Mouse (Mus musculus) kidney, postnatal 0 days (tissue): ENCODE results near the gene P2rx1. TPM values are rescaled to one million over a fixed set of nuclear protein-coding genes. Genes with fewer than 3 reads are reported as not detected.

ENCODE experiments used
- ATAC-seq: fragments of 200-750 bp; cut with Nextera tagmentation; replicated peaks from 2 replicates; pipeline ENCODE4 v1.8.0; 2017; ENCODE audit warnings: low read depth, moderate number of reproducible peaks, moderate TSS enrichment, moderate library complexity; ENCODE audit not compliant: low FRiP score
- DNase-seq: peaks from one replicate; pipeline ENCODE4 v3.0.0-alpha.2; 2016; ENCODE audit warnings: low spot score
- H3K27ac ChIP-seq: fragments of 300-500 bp; sonication (generic); 2 replicates; pipeline ENCODE4 v1.5.1; 2014; ENCODE audit warnings: mild to moderate bottlenecking
- H3K27me3 ChIP-seq: fragments of 300-500 bp; sonication (generic); 2 replicates; pipeline ENCODE4 v1.6.1; 2014; ENCODE audit warnings: low read length, mixed read lengths; ENCODE audit not compliant: insufficient read depth
- H3K36me3 ChIP-seq: fragments of 300-500 bp; sonication (generic); 2 replicates; pipeline ENCODE4 v1.6.1; 2014; ENCODE audit warnings: low read length, mixed read lengths; ENCODE audit not compliant: insufficient read depth
- H3K4me1 ChIP-seq: fragments of 300-500 bp; sonication (generic); replicated peaks from 2 replicates; pipeline ENCODE4 v1.6.1; 2014; ENCODE audit warnings: antibody characterized with exemption, low read length, mixed read lengths; ENCODE audit not compliant: insufficient read depth
- H3K4me2 ChIP-seq: fragments of 300-500 bp; sonication (generic); 2 replicates; pipeline ENCODE4 v1.6.1; 2014; ENCODE audit warnings: mild to moderate bottlenecking, low read length, moderate library complexity, mixed read lengths
- H3K4me3 ChIP-seq: fragments of 300-500 bp; sonication (generic); replicated peaks from 2 replicates; pipeline ENCODE4 v1.5.1; 2014; ENCODE audit warnings: low read depth, low read length
- H3K9ac ChIP-seq: fragments of 300-500 bp; sonication (generic); 2 replicates; pipeline ENCODE4 v1.6.1; 2014; ENCODE audit warnings: low read depth, low read length
- H3K9me3 ChIP-seq: fragments of 300-500 bp; sonication (generic); replicated peaks from 2 replicates; pipeline ENCODE4 v1.6.1; 2016; ENCODE audit warnings: low read length, inconsistent platforms, mixed read lengths
- CTCF ChIP-seq: IDR thresholded peaks from 2 replicates; pipeline ENCODE4 v1.5.1; 2016; ENCODE audit warnings: antibody characterized with exemption, low read depth, mild to moderate bottlenecking, moderate library complexity
- WGBS: fragments of 180-500 bp; shearing (Covaris S2); extraction: QIAGEN DNeasy Blood & Tissue Kit; methylation state at CpG from one replicate; pipeline ENCODE4 v1.1.7; 2014; 5-methylcytosine and 5-hydroxymethylcytosine counted together
- polyA plus RNA-seq: library from polyadenylated mRNA; unstranded; fragments of >200 nt; fragmentation: Nextera tagmentation; extraction: Ambion mirVana; gene quantifications from 2 replicates; pipeline ENCODE4 v1.2.1, GENCODE M21; 2015

P2rx1 gene
- polyA plus RNA-seq, 1 experiment from 2014 or later = 2.4 TPM

DNA sequence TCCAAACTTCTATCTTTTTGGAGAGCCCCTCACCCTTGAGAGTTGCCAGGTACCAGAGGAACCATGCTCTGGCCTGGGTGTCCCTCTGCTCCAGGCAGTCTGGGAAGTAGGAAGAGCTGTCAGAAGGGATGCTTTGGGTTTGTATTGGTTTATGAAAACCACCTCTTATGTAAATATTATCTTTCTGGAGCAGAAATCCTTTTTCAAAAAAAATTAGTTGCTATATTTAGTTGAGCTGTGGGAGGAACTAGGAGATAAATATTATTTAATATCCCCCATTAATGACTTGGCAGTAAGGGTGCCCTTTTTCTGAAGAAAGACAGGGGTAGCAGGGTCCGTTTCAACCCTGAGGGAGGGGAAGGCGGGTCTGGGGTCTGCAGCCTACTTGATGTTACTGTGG is 36.5 kb upstream of the P2rx1 start:
- no peak overlapping the region for H3K27ac ChIP-seq

DNA sequence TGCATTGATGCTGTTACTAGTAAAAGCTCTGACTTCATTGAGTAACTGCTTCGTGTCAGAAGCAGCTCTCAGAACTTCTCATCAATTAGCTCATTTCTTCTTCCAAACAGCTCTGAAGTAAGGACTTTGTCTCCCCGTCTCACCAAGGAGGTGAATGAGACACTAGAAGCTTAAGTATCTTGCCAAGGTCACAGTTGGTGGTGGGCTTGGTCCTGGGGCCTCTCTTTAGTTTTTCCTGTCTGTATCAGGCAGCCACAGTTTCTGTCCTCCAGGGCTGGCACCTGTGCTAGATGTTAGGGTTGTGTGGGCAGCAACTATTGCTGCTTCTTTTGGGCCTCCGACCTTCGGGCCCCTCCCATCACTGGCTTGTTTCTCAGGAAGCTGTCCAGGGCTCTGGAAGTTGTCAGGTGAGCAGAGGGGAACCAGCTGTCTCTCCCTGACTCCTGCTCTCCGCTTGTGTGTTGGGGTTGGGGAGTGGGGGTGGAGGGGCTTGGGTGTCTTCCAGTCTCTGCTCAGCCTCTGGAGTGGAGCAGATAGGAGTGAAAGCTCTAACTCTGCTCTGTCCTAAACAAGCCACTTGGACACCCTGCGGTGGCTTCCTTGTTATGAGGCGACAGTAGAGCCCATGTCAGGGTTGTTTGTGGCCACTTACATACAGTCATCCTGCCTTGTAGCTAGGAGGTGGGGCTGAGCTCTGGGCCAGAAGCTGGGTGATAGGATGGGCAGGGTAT is 35.7 kb upstream of the P2rx1 start:
- Histone ChIP-seq H3K4me2 (no peak overlapping the region), H3K36me3 (no peaks in the 10 kb centered on the region), H3K27me3 (peaks cover 5% of the 10 kb centered on the region), H3K4me3 (no peak overlapping the region), H3K9ac (no peak overlapping the region), H3K4me1 (0 out of 2 replicates have a peak, but pooled peaks cover 14% of the 10 kb centered on the region), H3K27ac (no peak overlapping the region), H3K9me3 (no peaks in the 10 kb centered on the region)
- no peak for TF ChIP-seq CTCF
- WGBS = 36% methylated on average over 7 of the region's 7 CpGs
- ATAC-seq (no peak), DNase-seq (no peak)

More for the DNA sequence above, 36.5 kb upstream of the P2rx1 start:
- H3K9ac ChIP-seq = no peak overlapping the region
- TF ChIP-seq CTCF = no peak
- H3K4me1 ChIP-seq = 0 out of 2 replicates have a peak, but pooled peaks cover 14% of the 10 kb centered on the region
- H3K4me2 ChIP-seq = no peak overlapping the region
- ATAC-seq (no peak), DNase-seq (no peak)
- no peaks in the 10 kb centered on the region for H3K9me3 ChIP-seq
- 83% methylated on average over 2 of the region's 2 CpGs for WGBS
- peaks cover 5% of the 10 kb centered on the region for H3K27me3 ChIP-seq
- no peaks in the 10 kb centered on the region for H3K36me3 ChIP-seq
- no peak overlapping the region for H3K4me3 ChIP-seq

DNA sequence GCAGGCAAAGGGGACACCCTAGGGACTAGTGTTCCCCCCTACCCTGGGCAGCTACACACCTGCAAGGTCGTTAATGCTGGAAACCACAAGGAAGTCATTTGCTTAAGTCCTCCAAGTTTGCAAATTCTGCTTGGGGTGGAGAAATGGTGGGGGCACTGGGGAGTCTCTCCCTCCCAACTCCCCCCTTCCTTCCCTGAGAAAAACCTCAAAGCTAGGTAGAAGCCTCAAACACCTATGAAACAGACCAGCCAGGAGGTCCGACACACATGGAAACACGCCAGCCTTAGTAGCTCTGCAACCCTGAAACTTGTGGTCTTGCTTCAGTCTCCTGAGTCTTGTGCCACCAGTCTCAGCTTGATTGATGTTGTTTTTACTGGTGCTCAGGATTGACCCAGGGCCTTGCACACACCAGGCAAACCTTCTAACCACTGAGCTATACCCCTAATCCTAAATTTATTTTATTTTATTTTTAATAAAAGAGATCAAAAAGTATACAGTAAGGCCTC is 35.1 kb upstream of the P2rx1 start:
- H3K36me3 ChIP-seq = no peaks in the 10 kb centered on the region
- DNase-seq = no peak
- TF ChIP-seq CTCF = no peak
- H3K27me3 ChIP-seq = peaks cover 5% of the 10 kb centered on the region
- 0 out of 2 replicates have a peak, but pooled peaks cover 14% of the 10 kb centered on the region for H3K4me1 ChIP-seq
- no peak for ATAC-seq
- WGBS = 50% methylated on average over 3 of the region's 3 CpGs
- H3K9ac ChIP-seq = no peak overlapping the region
- no peaks in the 10 kb centered on the region for H3K9me3 ChIP-seq
- H3K27ac ChIP-seq = no peak overlapping the region
- no peak overlapping the region for H3K4me2 ChIP-seq
- no peak overlapping the region for H3K4me3 ChIP-seq

- Histone ChIP-seq H3K9ac (no peak overlapping the region), H3K27ac (no peak overlapping the region), H3K4me1 (no peaks in the 10 kb centered on the region), H3K36me3 (no peaks in the 10 kb centered on the region), H3K4me3 (no peak overlapping the region), H3K4me2 (no peak overlapping the region), H3K27me3 (no peaks in the 10 kb centered on the region), H3K9me3 (no peaks in the 10 kb centered on the region)
- TF ChIP-seq CTCF = no peak
- 84% methylated on average over 13 of the region's 13 CpGs for WGBS
- ATAC-seq (no peak), DNase-seq (no peak)
Measured at GRCm38 (mm10) chr11:72974995-72975503, 23.9 kb upstream of the P2rx1 start.

GRCm38 (mm10) chr11:72982516-72982915 is 16.4 kb upstream of the P2rx1 start:
- DNase-seq = no peak
- ATAC-seq = no peak
- TF ChIP-seq CTCF = no peak
- no peak overlapping the region for H3K9ac ChIP-seq
- no peaks in the 10 kb centered on the region for H3K9me3 ChIP-seq
- H3K4me3 ChIP-seq = no peak overlapping the region
- WGBS = 89% methylated on average over 9 of the region's 9 CpGs
- no peak overlapping the region for H3K4me2 ChIP-seq
- H3K27ac ChIP-seq = no peak overlapping the region
- H3K36me3 ChIP-seq = no peaks in the 10 kb centered on the region
- H3K4me1 ChIP-seq = peaks cover under 1% of the 10 kb centered on the region; the same call in 1 of the 2 replicates
- no peaks in the 10 kb centered on the region for H3K27me3 ChIP-seq

DNA sequence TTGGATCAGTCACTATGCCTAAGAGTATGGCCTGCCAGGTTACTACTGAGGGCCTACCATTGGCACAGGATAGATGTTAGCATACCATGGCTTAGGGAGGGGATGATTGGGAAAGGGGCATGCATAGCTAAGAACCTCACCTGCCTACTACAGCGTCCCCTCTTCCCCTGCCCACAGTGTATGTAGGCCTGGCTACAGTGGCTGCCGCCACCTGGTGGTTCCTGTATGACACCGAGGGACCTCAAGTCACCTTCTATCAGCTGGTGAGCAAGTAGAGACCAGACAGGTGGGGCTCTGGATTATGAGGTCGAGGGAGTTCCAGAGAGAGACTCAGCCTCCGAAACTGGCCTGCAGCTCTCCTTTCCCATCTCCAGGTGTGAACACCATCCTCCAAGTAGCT is 15.6 kb upstream of the P2rx1 start:
- Histone ChIP-seq H3K36me3 (no peaks in the 10 kb centered on the region), H3K9ac (no peak overlapping the region), H3K4me1 (peaks cover 4% of the 10 kb centered on the region; the same call in 1 of the 2 replicates), H3K4me3 (no peak overlapping the region), H3K27me3 (no peaks in the 10 kb centered on the region), H3K4me2 (no peak overlapping the region), H3K27ac (no peak overlapping the region), H3K9me3 (no peaks in the 10 kb centered on the region)
- no peak for DNase-seq
- WGBS = 47% methylated on average over 5 of the region's 5 CpGs
- no peak; the same call in 1 of the 2 replicates for ATAC-seq
- TF ChIP-seq CTCF = peak; percentile 73
